Mouse (Mus musculus) B cell, adult (primary cell): ENCODE measurements around the gene Sumf2. TPM values are rescaled to one million over a fixed set of nuclear protein-coding genes. Genes with fewer than 3 reads are reported as not detected.

Experiments used
- total RNA-seq: library from RNA; stranded (reverse); gene quantifications from 4 replicates; pipeline ENCODE4 v1.2.4, GENCODE M21; 2023; ENCODE audit not compliant: inconsistent age

Gene Sumf2
- total RNA-seq, result 8.9 to 19.3 TPM (median 13.0 TPM) in 4 replicates

GRCm38 (mm10) chr5:129846752-129847557, at the start of gene Sumf2:
Gene Sumf2 (plus strand): TSS chr5:129846986.

GRCm38 (mm10) chr5:129886911-129887636, 40.3 kb downstream of the Sumf2 start, which contains the start of gene Chchd2:
Gene Chchd2 (minus strand): TSS chr5:129887470.

GRCm38 (mm10) chr5:129895198-129896088, 48.7 kb downstream of the Sumf2 start, which contains the start of gene Zbed5:
Gene Zbed5 (plus strand): TSS chr5:129895723.

GRCm38 (mm10) chr5:129898449-129898848, 51.7 kb downstream of the Sumf2 start, which contains the start of gene Phkg1:
Gene Phkg1 (minus strand): TSS chr5:129898549.

GRCm38 (mm10) chr5:129908242-129908965, 61.6 kb downstream of the Sumf2 start, which contains the start of gene Nupr1l:
Gene Nupr1l (plus strand): TSS chr5:129908540.

Other genes with a start within 250 kb of the Sumf2 start
- 1.6 to 2.7 TPM (median 1.9 TPM) in 4 replicates for gene Zfp11, start 176.9 kb upstream of the Sumf2 start, total RNA-seq
- not detected in 4 replicates for gene Sept14, start 138.5 kb upstream of the Sumf2 start, total RNA-seq
- 43.3 to 59.8 TPM (median 48.1 TPM) in 4 replicates for gene Mrps17, start 131.5 kb upstream of the Sumf2 start, total RNA-seq
- gene Nipsnap2, start 121.9 kb upstream of the Sumf2 start, total RNA-seq, result 32.5 to 37.1 TPM (median 33.3 TPM) in 4 replicates
- gene Psph, start 59.5 kb upstream of the Sumf2 start, total RNA-seq, result 9.7 to 13.0 TPM (median 10.1 TPM) in 4 replicates
- 131 to 185 TPM (median 145 TPM) in 4 replicates for gene Chchd2, start 40.5 kb downstream of the Sumf2 start, total RNA-seq
- 1.2 to 4.6 TPM (median 1.8 TPM) in 4 replicates for gene Zbed5, start 48.7 kb downstream of the Sumf2 start, total RNA-seq
- gene Phkg1, start 51.6 kb downstream of the Sumf2 start, total RNA-seq, result 0.21 to 1.1 TPM (median 0.57 TPM) in 3 of 4 replicates, not detected in the other
- 1.0 to 2.0 TPM (median 1.5 TPM) in 4 replicates for gene Nupr1l, start 61.6 kb downstream of the Sumf2 start, total RNA-seq
- gene Vkorc1l1, start 95.0 kb downstream of the Sumf2 start, total RNA-seq, result 9.9 to 12.8 TPM (median 10.9 TPM) in 4 replicates
- 31.0 to 36.7 TPM (median 34.3 TPM) in 4 replicates for gene Gusb, start 156.1 kb downstream of the Sumf2 start, total RNA-seq
- 12.5 to 16.6 TPM (median 15.1 TPM) in 4 replicates for gene Asl, start 182.3 kb downstream of the Sumf2 start, total RNA-seq
- gene Crcp, start 182.3 kb downstream of the Sumf2 start, total RNA-seq, result 19.9 to 27.9 TPM (median 25.3 TPM) in 4 replicates
- gene Tpst1, start 226.3 kb downstream of the Sumf2 start, total RNA-seq, result 35.5 to 43.0 TPM (median 39.8 TPM) in 4 replicates